Mouse (Mus musculus) kidney, postnatal 25 days (tissue): ENCODE results near the gene Asgr1.
"Not testable (repeated sequence)": the region's sequence is repeated elsewhere in the genome, so short reads cannot be mapped to it uniquely, and the experiment has no call there.

Experiments
- DNase-seq, 2 experiments: peaks; one replicate each; pipeline ENCODE4 v3.0.0; 2021; ENCODE audit warnings: mixed read lengths in 2 of 2

Asgr1 gene

DNA sequence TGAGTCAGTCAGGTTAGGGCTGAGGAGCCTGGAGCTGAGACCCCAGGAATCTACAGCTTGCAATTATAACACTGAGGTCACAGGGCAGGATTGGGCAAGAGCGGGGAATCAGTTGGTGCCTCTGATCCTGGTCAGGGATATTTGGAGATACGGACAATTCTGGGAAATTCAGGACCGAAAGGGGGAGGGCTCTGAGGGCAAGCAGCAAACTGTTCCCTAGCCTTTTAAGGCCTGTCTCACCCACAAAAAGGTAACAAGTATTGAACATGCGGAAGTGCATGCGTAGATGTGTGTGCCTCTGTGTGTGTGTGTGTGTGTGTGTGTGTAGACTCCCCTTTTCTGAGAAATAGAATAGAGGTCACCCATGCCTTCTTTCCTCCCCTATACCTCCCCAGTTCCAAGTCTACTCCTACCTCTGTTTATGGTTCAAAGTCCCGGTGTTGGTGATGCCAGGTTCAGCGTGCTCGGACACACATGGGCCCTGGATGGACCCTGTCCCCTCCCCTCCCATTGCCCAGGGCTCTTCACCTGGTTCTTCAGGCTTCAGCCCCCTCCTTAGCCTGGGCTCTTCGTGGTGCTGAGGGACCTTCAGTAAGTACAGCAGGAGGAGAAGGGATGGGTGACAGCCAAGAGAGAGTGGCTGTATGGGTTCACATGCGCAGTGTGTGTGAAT, at the start of gene Asgr1:
Gene Asgr1 (plus strand): TSS at position 188 of the 673 bp plus-strand sequence.
- DNase-seq, result peak in 1 of 2 experiments; percentile 70

DNA sequence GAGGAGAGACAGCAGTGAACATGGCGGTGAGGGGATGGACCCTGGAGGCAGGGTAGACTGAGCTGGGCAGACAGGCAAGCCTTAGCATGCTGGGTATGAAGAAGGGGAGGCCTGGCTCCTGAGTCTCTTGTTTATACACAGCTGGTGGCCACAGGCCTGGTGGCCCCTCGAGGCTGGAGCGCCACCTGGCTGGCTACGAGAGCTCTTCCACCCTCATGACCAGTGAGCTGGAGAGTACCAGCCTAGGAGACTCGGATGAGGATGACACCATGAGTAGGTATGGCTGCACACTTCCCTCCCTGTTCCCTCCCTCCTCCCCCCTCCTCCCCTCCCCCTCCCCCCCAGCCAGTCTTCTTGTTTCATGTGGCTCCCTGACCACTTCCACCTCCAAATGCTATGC, 48.4 kb upstream of the Asgr1 start:
- no peak for DNase-seq

DNA sequence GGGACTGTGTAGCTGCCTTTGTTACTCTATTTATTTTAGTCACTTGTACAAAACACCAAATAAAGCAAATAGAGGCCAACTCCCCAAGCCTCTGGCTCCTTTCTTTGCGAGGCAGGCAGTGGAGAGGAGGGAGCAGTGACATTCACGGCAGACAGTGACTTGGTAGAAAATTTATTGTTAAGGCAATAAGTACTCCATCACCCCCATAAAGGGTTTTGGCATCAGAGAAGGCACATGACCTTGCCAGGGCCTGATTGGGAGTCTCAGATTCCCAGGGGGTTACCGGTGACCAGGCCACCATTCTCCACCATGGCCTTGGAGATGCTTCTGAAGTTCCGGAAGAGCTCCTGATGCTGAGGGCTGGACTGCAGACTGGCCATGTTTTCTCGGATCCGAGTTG, 43.9 kb upstream of the Asgr1 start:
- no peak for DNase-seq

DNA sequence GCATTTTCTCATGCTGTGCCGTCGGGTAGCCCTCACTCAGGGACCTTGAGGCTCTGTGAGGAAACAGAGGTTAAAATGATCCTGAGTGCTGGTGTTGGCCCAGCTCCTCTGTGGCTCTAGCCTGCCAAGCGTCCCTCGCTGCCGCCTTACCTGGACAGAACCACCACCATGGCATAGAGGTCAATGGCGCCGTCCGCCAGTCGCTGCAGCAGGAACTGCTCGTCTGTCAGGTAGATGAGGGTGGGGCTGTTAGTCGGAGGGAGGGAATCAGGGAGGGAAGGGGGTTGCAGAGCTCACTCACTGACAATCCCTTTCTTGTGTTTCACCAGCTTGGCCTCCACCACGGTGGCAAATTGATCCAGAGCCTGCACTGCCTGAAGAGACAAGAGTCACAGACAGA, 43.3 kb upstream of the Asgr1 start:
- no peak for DNase-seq

DNA sequence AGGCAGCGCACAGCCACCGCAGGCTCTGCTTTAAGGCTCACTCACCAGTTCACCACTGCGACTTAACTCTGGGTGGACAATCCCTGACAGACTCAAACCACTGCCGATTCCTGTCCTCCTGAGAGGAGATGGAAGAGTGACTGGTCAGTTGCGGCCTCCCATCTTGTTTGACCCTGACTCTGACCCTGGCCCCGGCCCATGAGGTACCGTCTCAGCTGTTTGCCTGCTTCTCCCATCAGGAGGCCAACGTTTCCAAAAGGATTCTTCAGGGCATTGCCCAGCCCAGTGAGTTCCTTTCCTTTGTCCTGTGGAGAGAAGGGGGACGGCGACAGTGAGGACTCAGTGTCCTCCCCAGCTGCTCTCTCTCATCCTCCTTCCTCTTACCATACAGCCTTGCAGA, 42.9 kb upstream of the Asgr1 start:
- DNase-seq, result no peak

DNA sequence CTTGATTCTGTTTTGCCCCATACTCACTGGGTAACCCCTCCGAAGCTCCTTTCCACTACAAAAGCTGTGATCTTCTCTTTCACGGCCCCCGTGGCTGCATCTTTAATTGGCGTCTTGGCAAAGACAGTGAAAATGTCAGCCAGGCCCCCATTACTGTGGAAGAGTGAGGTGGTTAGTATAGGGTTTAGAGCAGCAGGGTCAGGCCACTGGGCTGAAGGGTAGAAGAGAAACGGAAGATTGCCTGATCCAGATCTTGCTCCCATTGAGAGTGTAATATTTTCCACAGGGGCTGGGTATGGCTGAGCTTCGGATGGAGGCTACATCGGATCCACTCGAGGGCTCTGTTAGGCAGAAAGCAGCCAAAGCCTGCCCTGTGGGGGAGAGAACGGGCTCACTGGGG, 41.0 kb upstream of the Asgr1 start:
- DNase-seq, result no peak

DNA sequence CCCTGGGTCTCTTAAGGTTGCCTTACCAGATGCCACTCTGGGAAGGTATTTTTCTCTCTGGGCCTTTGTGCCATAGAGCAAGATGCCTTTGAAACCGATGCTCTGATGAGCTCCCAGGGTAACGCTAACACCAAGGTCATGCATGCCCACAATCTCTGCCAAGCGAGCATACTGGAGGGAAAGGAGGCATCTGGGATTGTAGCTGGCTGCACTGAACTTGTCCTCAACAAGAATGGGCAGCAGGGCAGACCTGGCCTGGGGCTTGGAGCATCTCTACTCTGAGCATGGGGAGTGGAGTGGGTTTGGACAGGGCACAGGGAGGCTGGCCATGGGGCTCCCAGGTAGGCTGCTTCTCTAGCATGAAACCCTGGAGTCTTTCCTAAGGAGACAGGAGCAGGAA, 40.5 kb upstream of the Asgr1 start:
- no peak for DNase-seq

DNA sequence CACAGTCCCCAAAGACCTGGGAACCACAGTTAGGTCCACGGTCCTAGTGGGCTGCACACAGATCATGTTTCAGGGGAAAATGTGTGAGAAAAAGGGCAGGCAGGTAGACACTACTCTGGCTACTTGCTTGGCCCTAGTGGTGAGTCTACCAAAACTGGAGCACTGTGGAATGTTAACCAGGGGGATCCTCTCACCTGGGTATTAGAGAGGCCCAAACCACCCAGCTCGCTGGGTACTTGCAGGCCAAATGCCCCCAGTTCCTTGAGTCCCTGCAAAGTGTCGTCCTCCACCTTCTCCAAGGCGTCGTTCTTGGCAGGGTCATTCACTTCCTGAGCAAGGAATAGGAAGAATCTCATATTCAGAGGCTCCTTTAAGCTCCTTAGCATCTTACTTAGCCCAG, 39.8 kb upstream of the Asgr1 start:
- no peak for DNase-seq

DNA sequence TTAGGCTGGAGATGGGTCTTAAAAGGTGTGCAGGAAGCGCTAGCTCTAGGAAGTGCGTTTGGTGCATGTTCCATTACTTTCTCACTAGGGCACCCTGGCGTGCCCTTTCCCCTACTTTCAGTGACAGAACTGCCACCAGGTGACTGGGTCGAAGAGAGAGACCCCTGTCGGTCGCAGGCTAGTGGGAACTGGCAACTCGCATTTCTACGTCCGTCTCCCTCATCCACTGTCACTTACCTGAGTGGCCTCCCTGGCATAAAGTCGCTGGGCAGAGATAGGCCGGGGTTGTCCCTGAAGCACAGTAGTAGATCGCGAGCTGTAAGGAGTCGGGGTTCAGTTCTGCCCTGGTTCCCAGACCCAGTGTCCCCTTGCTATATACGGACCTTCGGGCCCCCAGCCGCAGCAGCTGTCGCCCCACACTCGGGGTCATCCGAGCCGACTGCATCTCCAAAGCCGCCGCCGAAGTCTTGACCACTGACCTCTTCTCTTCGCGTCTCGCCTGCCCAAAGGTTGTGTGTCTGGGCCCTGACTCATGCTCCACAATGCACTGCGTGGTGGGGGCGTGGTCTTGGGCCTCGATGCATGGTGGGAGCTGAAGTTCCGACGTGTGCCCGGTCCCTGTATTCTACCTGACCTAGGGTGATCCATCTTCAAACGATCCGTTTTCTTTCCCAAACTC, 38.9 kb upstream of the Asgr1 start, which contains the start of gene Acadvl:
Gene Acadvl (minus strand): TSS at position 532 of the 679 bp plus-strand sequence.
- DNase-seq, result peak; percentile 95 to 97

DNA sequence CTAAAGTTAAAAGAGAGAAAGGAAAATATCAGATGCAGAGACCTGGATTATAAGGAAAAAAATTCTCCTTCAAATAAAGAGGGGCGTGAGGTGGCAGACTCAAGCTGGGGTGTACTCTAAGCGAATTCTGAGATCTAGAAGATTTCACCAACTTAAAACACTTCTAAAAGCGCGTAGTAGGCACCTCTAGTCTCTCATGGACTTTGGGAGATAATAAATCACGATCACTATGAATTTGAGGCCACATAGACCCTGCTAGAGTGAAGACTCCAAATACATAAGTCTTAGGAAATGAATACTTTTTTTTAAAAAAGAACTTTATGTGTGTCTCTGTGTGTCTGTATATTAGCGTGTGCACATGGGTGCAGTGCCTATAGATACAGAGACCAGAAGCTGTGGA, 38.2 kb upstream of the Asgr1 start:
- no peak for DNase-seq

DNA sequence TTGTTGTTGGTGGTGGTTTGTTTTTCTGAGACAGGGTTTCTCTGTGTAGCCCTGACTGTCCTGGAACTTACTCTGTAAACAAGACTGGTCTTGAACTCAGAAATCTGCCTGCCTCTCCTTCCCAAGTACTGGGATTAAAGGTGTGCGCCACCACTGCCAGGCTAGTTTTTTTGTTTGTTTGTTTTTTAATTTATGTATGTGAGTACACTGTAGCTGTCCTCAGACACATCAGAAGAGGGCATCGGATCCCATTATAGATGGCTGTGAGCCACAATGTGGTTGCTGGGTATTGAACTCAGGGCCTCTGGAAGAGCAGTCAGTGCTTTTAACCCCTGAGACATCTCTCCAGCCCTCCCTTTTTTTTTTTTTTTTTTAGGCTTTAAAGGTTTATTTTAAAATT, 37.7 kb upstream of the Asgr1 start:
- DNase-seq, result not testable (repeated sequence)

DNA sequence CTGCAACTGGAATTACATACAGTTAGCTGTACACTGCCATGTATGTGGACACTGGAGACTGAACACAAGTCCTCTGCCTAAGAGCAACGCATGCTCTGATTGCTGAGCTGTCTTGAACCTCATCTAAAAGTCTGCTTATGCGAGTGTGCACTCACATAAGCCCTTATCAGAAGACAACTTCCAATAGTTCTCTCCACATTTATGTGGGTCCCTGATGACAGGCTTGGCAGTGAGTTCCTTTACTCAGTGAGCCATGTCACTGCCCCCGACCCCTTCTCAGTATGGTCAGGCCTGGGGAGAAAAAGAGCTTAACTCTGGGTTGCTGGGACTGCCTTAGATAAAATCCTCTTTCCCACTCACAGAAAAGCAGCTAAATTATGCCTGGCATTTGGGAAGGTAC, 37.2 kb upstream of the Asgr1 start, which contains the start of gene Dlg4:
Gene Dlg4 (plus strand): TSS at position 274 of the 400 bp plus-strand sequence.
- no peak for DNase-seq

DNA sequence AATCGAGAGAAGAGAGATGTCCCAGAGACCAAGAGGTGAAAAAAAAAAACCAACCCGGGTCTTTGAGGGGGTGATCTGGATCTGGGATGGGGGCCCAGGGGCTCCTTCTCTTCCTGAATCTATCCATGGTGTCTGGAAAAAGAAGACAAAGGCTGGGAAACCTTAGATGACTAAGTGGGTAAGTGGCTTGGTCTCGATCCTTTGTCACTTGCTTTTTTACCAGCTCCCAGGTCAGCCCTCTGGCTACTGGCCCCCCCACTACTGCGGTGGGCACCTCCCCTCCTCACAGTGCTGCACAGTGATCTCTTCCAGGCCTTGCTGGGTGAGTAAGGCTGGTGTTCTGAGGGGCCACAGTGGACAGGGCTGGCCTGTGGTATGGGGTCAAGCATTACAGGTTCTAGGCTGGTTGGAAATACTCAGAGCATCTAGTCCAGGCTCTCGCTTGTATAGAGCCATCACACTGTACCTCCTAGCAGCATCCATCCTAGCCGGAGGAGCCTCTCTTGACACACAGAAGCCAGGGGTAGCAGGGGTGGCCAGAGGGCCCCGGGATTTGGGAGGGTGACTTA, 36.6 kb upstream of the Asgr1 start:
- DNase-seq, result no peak

DNA sequence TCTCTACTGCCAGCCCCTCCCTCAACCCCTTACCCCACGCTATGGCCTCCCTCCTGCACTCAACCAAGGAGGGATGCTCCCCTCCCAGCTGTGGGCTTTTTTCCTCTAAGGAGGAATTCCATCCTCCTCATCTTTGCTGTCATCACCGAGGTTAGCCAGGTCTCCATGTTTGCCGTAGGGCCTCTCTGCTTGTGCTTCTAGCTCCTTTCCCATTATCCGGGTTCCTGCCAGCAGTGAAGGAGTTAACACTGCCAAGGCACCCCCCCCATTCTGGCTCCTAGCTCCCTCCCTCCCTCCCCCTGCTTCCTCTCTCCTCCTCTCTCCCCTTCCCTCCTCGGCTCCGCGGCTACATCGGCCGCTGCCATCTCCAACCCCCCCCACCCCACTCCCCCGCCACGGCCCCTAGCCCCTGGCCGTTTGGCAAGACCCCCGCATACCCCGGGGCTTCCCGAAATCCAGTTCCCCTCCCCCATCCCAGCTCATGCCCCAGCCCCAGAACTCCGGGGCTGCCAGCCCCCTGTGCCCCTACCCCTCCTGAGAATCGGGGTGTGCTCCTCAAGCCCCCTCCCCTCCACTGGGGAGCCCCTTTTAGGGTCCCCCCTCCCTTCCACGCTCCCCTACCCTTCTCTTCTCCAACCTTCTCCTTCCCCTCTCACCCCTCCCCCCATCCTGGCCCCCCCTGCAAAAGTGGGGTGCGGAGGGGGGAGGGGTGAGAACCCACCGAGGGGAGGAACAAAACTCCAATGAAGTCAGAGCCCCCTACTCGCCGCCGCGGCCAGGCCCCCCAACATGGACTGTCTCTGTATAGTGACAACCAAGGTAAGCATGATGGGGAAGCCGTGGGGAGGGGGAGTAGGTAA, 35.5 kb upstream of the Asgr1 start:
- peak; percentile 53 to 57 for DNase-seq

DNA sequence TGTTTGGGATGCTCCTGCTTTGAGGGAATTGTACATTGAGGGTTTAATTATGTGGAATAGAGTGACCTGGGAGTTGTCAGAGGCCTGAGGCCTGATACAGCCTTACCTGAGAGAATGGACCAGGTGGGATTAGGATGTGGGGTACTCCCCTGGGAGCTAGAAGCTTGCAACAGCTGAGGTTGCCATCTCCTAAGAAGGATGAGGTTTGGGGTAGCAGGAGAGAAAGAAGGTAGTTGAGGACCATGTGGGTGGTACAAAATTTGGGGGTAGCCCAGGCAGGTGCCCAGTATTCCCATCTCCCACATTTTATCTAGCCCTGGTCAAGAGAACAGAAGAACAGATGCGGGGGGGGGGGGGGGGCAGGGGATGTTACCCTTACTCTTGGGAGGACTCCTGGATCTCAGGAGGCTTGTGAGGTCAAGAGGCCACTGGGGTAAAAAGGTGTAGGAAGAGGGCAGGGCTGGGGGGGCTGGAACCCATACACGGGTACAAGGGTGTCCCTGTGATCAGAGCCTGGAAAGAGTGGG, 34.3 kb upstream of the Asgr1 start:
- DNase-seq, result no peak

DNA sequence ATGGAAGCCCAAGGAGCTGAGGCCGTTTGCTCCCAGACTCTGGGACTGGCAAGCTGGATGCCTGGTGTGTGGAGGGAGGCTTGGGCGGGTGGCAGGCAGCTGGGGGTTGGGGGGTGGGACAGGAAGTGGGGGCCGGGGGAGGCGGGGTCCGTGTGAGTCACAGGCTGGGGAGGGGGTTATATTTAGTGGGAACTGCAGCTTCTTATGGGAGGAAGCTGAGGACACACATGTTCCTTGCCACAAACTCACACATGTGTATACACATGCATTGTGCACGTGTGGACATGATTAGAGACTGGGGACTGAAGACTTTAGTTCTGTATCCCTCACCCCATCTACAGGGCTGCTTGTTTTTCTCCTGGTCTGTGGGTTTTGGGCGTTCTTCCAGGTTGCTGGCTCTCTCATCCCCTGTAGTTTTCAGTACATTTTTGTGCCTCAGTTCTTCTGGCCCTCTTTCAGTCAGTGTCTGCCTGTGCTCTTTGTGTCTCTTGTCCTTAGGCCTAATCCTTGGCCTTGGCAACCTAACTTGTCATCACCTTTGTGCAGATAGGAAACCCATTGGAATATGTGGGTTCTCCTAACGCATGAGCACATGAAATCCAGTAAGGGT, 33.8 kb upstream of the Asgr1 start:
- no peak for DNase-seq

DNA sequence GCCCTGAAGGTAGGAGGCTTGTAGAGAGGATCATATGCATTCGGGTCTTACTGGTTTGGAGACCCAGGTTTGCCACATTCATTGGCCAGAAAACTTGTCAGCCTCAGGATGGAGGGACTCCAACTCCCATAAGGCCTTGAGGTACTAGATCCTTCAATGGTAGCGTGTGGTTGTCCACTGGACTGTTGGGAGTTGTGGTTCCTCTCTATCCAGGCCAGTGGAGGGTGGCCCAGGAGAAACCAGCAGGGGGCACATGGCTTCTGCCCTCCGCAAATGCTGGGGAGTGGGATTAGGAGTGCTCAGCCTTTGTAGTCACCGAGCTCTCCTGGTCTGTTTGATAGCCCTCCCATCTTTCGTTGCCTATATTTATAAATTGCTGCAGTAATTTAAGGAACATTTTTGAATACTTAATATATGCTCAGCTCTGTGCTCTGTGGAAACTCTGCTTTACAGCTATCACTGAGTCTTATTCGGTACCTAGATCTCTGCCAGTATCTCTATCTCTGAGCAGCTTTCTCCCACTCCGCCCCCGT, 33.1 kb upstream of the Asgr1 start:
- DNase-seq, result peak; percentile 79 to 87

DNA sequence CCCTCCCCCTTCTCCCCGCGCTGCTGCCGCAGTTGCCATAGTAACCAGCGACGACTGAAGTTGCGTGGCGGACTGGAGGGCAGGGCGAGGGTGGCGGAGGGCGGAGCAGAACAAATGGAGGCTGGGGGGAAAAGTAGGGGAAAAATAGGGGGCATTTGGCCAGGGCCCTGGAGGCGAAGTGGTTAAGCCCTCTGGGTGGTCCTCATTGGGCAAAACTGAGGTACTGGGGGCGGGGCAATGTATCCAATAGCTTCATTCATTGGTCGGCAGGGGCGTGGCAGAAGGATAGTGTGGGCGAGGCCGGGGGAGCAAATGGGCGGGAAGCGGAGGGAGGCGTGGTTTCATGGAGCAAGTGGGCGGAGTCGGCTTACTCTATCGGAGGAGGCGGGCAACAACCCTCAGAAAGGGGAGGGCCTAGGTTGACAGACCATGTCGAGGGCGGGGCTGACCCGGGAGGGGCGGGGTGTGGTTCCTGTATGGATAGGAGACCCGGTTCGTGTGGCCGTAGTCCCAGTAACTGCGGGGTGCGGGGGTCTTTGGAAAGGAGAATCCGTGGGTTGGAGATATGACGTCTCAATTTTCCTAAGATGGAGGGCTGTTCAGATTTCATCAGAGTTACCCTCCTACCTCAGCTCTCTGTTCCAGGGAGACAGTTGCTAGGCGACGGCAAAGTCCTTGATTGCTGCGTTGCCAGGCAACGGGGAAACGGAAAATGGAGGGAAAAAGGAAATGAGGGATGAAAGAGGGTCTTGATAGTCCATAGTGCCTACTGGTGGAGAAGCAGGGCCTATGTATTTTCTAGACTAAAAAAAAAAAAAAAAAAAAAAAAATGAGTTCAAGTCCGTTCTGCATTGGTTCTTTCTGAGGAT, 32.4 kb upstream of the Asgr1 start:
- DNase-seq, result peak; percentile 97 to 99

DNA sequence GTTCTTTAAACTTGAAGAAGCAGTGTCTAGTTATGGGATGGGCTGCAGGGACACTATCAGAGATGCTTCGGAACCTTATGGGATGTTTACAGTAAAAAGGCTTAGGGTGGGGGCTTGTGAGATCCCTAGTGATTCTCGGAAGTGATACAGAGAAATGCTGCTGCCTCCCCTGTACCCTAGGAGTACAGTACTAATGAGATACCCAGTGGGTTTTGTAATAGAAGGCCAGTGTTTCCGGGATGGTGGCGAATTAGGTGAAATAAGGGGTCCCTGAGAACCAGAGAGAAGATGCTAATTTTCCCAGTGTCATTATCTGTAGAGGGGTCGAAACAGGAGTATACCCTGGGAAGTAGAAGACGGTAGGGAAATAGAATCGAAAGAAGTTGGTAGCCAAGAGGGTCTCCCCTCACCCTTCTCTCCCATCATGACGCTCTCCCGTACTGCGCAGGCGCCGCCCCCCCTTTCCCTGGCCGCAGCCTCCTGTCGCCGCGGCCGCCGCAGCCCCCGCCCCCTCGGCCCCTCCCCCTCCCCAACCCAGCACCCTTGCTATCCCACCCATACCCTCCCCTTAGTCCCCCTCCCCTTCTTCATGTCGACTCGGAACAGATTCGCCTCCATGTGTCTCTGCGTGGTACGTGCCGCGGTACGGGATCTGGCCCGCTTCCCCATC, 30.3 kb upstream of the Asgr1 start:
- DNase-seq, result peak in 1 of 2 experiments; percentile 37

DNA sequence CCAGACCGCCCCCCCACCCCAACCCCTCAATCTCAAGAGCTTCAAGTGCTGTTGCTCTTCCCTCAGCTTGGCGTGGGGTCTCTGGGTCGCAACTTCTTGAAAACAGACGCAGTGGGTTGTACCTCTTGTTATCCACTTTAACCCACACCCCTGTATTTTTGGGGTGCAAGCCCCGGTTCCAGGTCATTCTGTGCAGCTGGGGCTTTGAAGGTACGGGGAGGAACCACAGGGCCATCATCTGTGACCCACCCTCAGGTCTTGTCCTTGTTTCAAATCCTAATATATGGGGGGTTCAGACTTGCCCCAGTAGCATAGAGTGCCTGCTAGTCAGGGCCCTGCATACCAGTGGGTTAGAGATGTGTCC, 29.8 kb upstream of the Asgr1 start:
- peak in 1 of 2 experiments; percentile 35 for DNase-seq

DNA sequence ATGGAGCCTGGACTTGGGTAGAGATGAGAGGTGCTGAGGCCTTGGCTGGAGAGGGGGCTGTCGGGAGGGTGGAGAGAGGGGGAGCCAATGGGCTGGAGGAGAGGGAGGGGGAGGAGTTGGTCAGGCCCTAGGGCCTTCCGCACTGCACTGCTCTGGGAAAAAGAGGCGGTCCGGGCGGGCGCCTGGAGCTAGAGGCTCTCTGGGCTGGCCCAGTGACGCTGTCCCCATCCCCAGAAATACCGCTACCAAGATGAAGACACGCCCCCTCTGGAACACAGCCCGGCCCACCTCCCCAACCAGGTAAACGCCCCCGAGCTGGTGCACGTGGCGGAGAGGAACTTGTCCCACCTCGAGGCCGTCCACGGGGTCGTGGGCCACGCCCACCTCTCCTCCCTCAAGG, 27.2 kb upstream of the Asgr1 start:
- peak; percentile 37 to 67 for DNase-seq
